Mouse (Mus musculus) T-helper 2 cell (primary cell): ENCODE results near the gene Cntnap2.
"Not testable (repeated sequence)": the region's sequence is repeated elsewhere in the genome, so short reads cannot be mapped to it uniquely, and the experiment has no call there.

Source experiments
- in situ Hi-C: fragments of 300-600 bp; cut with MboI, MseI; formaldehyde crosslinking; loops from one replicate; pipeline ENCODE4 v1.15.1; 2025; ENCODE audit warnings: high pct_unique_total_duplicates

The Cntnap2 gene

DNA sequence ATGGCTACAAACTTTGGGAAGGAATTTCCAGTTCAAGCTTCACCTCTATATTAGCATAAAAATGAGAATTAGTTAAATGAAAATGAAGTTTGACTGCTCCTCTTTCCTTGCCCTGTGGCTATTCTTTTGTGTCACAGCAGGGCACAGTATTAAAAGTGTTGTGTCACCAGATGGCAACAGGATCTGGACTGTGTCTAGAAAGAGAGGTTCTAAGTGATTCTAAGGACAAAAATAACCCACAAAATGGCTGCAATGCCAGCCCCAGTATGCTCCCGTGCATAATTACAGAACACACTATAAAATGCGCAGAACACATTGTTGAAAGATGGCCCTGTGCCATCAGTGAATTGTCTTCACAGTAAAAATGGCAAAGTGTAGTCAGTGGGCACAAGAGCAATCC, 1146.4 kb downstream of the Cntnap2 start:
- in situ Hi-C loops: no loop called here

GRCm38 (mm10) chr6:46232889-46233288, 1173.7 kb downstream of the Cntnap2 start:
- in situ Hi-C loops: loop anchor here (10.0 kb wide), 1 partner anchor 278 kb away; no protein-coding TSS in a partner anchor

DNA sequence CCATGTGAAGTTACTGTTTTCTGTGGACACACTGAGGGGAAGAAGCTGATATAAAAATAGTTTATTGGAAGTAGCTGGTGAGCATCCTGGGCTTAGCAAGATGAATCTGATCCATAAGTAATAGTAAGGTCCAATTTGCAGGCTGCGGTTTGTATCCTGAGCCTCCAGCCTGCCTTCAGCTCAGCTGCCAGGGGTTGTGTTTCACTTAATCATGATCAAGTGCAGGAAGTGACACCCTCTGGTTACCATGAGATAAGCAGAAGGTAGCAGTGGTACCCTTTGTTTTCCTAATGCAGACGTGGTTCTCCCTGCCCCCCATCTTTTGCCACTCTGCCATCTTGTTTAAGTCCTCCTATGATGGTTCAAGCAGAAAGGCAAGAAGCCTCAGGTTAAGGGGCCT, 1181.2 kb downstream of the Cntnap2 start:
- in situ Hi-C loops: no loop called here

DNA sequence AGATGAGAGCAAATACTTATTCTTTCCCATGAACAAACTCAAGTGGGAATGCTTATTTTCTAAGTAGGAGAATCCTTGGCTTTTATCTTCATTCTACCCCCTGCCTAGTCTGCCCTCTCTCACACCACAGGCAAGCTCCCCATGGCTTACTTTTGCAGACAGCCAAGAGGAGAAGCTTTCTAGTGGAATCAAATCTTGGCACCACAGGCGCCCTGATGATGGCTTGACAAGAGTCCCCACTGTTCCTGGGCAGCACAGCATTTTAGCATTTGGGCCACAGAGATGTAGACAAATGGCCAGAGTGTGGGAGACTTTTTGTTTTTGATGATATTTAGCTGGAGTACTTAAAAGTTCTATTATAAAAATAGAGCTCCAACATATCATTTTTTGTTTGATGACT, 1204.0 kb downstream of the Cntnap2 start:
- in situ Hi-C loops: no loop called here

GRCm38 (mm10) chr6:46346946-46347345, 1287.8 kb downstream of the Cntnap2 start:
- in situ Hi-C loops: no loop called here

GRCm38 (mm10) chr6:46361091-46361490, 1301.9 kb downstream of the Cntnap2 start:
- in situ Hi-C loops: no loop called here

- in situ Hi-C loops: no loop called here
Measured at GRCm38 (mm10) chr6:46362156-46362555, 1303.0 kb downstream of the Cntnap2 start.

DNA sequence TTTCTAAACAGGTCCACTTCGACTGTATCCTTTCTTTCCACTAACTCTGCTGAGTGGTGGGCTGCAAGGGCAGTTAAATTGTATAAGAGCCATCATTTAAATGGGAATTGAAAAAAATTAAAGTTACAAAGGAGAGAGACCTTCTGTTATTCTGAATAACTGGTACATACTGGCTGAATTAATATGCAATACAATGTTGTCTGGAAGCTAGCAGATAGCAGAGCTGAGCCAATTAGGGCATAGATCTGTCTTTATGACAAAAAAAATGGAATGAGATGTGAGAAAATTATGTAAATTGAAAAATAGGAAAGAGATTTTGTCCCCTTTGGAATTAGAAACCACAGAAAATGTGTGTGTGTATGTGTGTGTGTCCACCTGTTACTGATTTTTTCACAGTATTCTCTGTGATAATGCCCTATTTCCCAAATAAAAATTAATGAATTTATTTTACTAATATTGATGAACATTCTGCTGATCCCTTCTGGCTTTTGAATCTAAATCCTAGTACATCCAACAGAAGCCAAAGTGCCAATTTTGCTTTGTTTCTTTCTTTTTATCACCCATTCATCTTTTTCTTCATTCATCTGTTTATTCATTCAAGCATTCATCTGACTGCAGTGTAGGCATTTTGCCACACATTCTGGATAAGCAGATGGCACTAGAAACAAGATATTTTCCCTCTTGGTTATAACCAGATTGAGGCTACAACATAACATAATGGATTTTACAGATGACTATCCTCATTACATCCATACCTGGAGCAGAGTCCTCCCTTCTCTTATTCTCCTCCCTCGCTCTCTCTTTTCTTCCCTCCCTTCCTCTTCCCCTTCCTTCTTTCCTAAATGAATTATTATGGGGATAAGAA, 1339.8 kb downstream of the Cntnap2 start:
- in situ Hi-C loops: no loop called here

GRCm38 (mm10) chr6:46414154-46414553, 1355.0 kb downstream of the Cntnap2 start:
- in situ Hi-C loops: no loop called here

DNA sequence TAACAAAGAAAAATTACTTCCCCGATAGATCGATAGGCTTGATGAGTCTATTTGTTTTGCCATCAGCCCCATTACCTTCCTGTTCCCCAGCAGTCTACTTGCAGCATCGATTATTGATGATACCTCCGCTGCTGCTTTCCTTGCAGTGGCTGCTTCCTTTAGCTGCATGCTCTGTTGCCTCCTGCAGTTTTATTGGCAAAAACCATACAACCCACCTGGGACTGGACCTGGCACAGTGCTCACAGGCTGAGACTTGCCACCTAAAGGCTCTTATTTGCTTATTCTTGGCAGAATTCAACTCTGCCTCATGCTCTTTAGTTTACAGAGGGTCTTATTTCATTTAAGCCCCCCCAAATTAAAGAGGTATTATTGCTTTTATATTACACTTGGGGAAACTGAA, 1355.4 kb downstream of the Cntnap2 start:
- in situ Hi-C loops: no loop called here

- in situ Hi-C loops: no loop called here
Measured at GRCm38 (mm10) chr6:46419827-46420226, 1360.7 kb downstream of the Cntnap2 start.

- in situ Hi-C loops: no loop called here
Measured at GRCm38 (mm10) chr6:46420349-46420748, 1361.2 kb downstream of the Cntnap2 start.

GRCm38 (mm10) chr6:46428231-46428630, 1369.1 kb downstream of the Cntnap2 start:
- in situ Hi-C loops: no loop called here

- in situ Hi-C loops: no loop called here
Measured at GRCm38 (mm10) chr6:46450917-46451638, 1391.9 kb downstream of the Cntnap2 start.

DNA sequence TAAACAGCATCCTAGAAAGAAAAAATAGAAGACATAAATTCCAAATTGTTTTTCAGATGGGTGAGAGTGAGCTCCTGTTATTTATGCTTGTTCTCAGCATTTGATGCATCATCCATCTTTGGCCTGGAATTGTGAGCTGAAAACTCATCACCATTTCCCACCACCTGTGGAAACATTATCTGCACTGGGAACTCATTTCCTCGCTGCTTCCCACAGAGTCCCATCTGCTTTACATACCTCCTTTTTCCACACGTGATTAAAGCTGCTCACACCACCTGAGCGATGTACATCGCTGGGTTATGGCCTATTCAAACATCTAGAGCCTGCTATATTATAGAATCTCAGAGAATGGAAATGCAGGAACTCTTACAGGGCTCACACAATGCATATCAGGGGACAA, 1413.5 kb downstream of the Cntnap2 start:
- in situ Hi-C loops: no loop called here

DNA sequence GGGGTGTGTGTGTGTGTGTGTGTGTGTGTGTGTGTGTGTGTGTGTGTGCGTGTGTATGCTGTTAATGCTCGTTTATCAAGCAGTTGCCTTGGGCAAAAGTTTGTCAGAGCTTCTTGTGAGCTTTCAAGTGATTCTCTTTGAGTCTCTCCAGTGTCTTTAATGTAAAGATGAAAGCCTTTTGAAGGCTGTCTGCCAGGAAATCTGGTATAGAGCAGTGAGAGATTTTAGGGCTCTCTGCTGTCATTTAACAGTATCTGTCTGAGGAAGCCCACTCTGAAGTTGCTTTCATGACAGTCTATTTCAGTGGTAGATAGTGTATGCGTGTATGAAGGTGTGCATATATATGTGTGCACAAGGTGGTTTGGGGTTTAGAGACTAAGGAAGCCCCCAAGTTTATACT, 1425.2 kb downstream of the Cntnap2 start:
- in situ Hi-C loops: no loop called here

GRCm38 (mm10) chr6:46502786-46503185, 1443.6 kb downstream of the Cntnap2 start:
- in situ Hi-C loops: no loop called here

- in situ Hi-C loops: no loop called here
Measured at GRCm38 (mm10) chr6:46512841-46513240, 1453.7 kb downstream of the Cntnap2 start.

DNA sequence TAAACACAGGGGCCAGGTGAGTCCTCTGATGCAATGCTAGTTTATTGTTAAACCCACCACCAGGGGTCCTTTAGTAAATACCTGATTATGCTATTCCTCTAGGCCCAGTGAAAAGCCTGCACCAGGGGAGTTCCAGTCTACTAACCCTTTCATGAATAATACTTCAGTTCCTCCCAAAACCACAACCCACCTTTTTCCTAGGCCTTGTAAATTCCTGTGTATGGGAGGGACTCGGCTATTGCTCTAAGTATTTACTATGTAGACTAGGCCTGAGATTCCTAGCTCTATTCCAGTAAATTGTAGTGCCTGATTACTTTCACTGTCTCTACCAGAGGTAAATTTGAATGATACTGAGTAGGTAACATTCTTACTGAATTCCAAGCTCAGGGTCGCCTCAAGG, 1478.4 kb downstream of the Cntnap2 start:
- in situ Hi-C loops: not testable (repeated sequence)

- in situ Hi-C loops: no loop called here
Measured at GRCm38 (mm10) chr6:46563470-46563869, 1504.3 kb downstream of the Cntnap2 start.

GRCm38 (mm10) chr6:46575055-46575454, 1515.9 kb downstream of the Cntnap2 start:
- in situ Hi-C loops: no loop called here

GRCm38 (mm10) chr6:46612365-46612764, 1553.2 kb downstream of the Cntnap2 start:
- in situ Hi-C loops: no loop called here

- in situ Hi-C loops: no loop called here
Measured at GRCm38 (mm10) chr6:46612872-46613271, 1553.7 kb downstream of the Cntnap2 start.
